Mouse (Mus musculus) intestine, embryonic 16.5 days (tissue): ENCODE data around the gene Pitpnm1. TPM values are rescaled to one million over a fixed set of nuclear protein-coding genes. Genes with fewer than 3 reads are reported as not detected.

Source experiments
- ATAC-seq: fragments of 200-750 bp; cut with Nextera tagmentation; 2 replicates; pipeline ENCODE4 v1.8.0; 2017; ENCODE audit warnings: moderate TSS enrichment, moderate library complexity
- H3K27ac ChIP-seq: fragments of 300-500 bp; sonication (generic); 2 replicates; pipeline ENCODE4 v1.5.1; 2014; ENCODE audit warnings: mild to moderate bottlenecking, low read length
- H3K27me3 ChIP-seq: fragments of 300-500 bp; sonication (generic); replicated peaks from 2 replicates; pipeline ENCODE4 v1.6.1; 2014; ENCODE audit warnings: low read length, control low read depth, mixed read lengths; ENCODE audit not compliant: control insufficient read depth, insufficient read depth
- H3K36me3 ChIP-seq: fragments of 300-500 bp; sonication (generic); 2 replicates; pipeline ENCODE4 v1.6.1; 2014; ENCODE audit warnings: low read length, control low read depth; ENCODE audit not compliant: control insufficient read depth, insufficient read depth
- H3K4me1 ChIP-seq: fragments of 300-500 bp; sonication (generic); 2 replicates; pipeline ENCODE4 v1.6.1; 2014; ENCODE audit warnings: low read length, control low read depth, mixed read lengths; ENCODE audit not compliant: control insufficient read depth, insufficient read depth
- H3K4me2 ChIP-seq: fragments of 300-500 bp; sonication (generic); 2 replicates; pipeline ENCODE4 v1.6.1; 2014; ENCODE audit warnings: low read depth, low read length, control low read depth
- H3K4me3 ChIP-seq: fragments of 300-500 bp; sonication (generic); 2 replicates; pipeline ENCODE4 v1.5.1; 2014; ENCODE audit warnings: mild to moderate bottlenecking, low read length
- H3K9ac ChIP-seq: fragments of 300-500 bp; sonication (generic); 2 replicates; pipeline ENCODE4 v1.6.1; 2014; ENCODE audit warnings: low read depth, low read length
- H3K9me3 ChIP-seq: fragments of 300-500 bp; sonication (generic); 2 replicates; pipeline ENCODE4 v1.6.1; 2016; ENCODE audit warnings: low read length, control low read depth; ENCODE audit not compliant: control insufficient read depth
- WGBS: fragments of 180-500 bp; shearing (Covaris S2); extraction: QIAGEN DNeasy Blood & Tissue Kit; methylation state at CpG from one replicate; pipeline ENCODE4 v1.1.7; 2014; 5-methylcytosine and 5-hydroxymethylcytosine counted together
- polyA plus RNA-seq: library from polyadenylated mRNA; unstranded; fragments of >200 nt; fragmentation: Nextera tagmentation; extraction: Ambion mirVana; gene quantifications from 2 replicates; pipeline ENCODE4 v1.2.1, GENCODE M21; 2015

The Pitpnm1 gene
- polyA plus RNA-seq, 1 experiment from 2014 or later: 19.7 TPM

GRCm38 (mm10) chr19:4151488-4151860, 51.7 kb downstream of the Pitpnm1 start:
- H3K9me3 ChIP-seq: no peaks in the 10 kb centered on the region
- ATAC-seq: no peak
- 75% methylated on average over 5 of the region's 5 CpGs for WGBS
- peaks cover 22% of the 10 kb centered on the region for H3K36me3 ChIP-seq
- H3K4me2 ChIP-seq: no peak overlapping the region
- H3K4me3 ChIP-seq: no peak overlapping the region
- no peaks in the 10 kb centered on the region for H3K27me3 ChIP-seq
- H3K4me1 ChIP-seq: peaks cover 22% of the 10 kb centered on the region
- H3K27ac ChIP-seq: no peak overlapping the region
- H3K9ac ChIP-seq: no peak overlapping the region

- no peaks in the 10 kb centered on the region for H3K9me3 ChIP-seq
- ATAC-seq: no peak
- 88% methylated on average over 5 of the region's 5 CpGs for WGBS
- H3K27me3 ChIP-seq: no peaks in the 10 kb centered on the region
- H3K27ac ChIP-seq: no peak overlapping the region
- no peak overlapping the region for H3K4me3 ChIP-seq
- no peak overlapping the region for H3K9ac ChIP-seq
- H3K4me2 ChIP-seq: no peak overlapping the region
- peaks cover 22% of the 10 kb centered on the region for H3K36me3 ChIP-seq
- peaks cover 22% of the 10 kb centered on the region for H3K4me1 ChIP-seq
Observed at GRCm38 (mm10) chr19:4151898-4152297, 52.1 kb downstream of the Pitpnm1 start.

- H3K36me3 ChIP-seq: peaks cover 29% of the 10 kb centered on the region
- H3K9ac ChIP-seq: no peak overlapping the region
- H3K9me3 ChIP-seq: no peaks in the 10 kb centered on the region
- H3K27me3 ChIP-seq: no peaks in the 10 kb centered on the region
- H3K4me2 ChIP-seq: no peak overlapping the region
- WGBS: 84% methylated on average over 8 of the region's 8 CpGs
- H3K27ac ChIP-seq: no peak overlapping the region
- ATAC-seq: no peak
- peaks cover 22% of the 10 kb centered on the region for H3K4me1 ChIP-seq
- H3K4me3 ChIP-seq: no peak overlapping the region
Observed at GRCm38 (mm10) chr19:4152445-4153231, 52.8 kb downstream of the Pitpnm1 start.

GRCm38 (mm10) chr19:4153232-4153654, 53.4 kb downstream of the Pitpnm1 start, which contains the start of gene Ptprcap:
Gene Ptprcap (plus strand): TSS chr19:4153604.
- Histone ChIP-seq H3K4me2 (no peak within 1 kb of the TSS), H3K36me3 (peaks cover 30% of the 10 kb centered on the region), H3K27me3 (no peaks in the 10 kb centered on the region), H3K4me3 (no peak within 1 kb of the TSS), H3K4me1 (peaks cover 22% of the 10 kb centered on the region), H3K9ac (no peak within 1 kb of the TSS), H3K27ac (no peak within 1 kb of the TSS), H3K9me3 (no peaks in the 10 kb centered on the region)
- ATAC-seq: no peak
- WGBS: 64% methylated on average over 11 of the region's 11 CpGs

- no peak for ATAC-seq
- 77% methylated on average over 13 of the region's 13 CpGs for WGBS
- peaks cover 15% of the 10 kb centered on the region for H3K4me1 ChIP-seq
- H3K4me2 ChIP-seq: no peak overlapping the region
- no peak overlapping the region for H3K4me3 ChIP-seq
- no peaks in the 10 kb centered on the region for H3K27me3 ChIP-seq
- H3K36me3 ChIP-seq: peaks cover 37% of the 10 kb centered on the region
- H3K27ac ChIP-seq: no peak overlapping the region
- H3K9ac ChIP-seq: no peak overlapping the region
- H3K9me3 ChIP-seq: no peaks in the 10 kb centered on the region
Observed at GRCm38 (mm10) chr19:4154437-4155222, 54.8 kb downstream of the Pitpnm1 start.

- no peak overlapping the region for H3K4me3 ChIP-seq
- H3K27ac ChIP-seq: no peak overlapping the region
- peaks cover 7% of the 10 kb centered on the region; the same call in 1 of the 2 replicates for H3K4me1 ChIP-seq
- no peak overlapping the region for H3K4me2 ChIP-seq
- no peaks in the 10 kb centered on the region for H3K27me3 ChIP-seq
- WGBS: 73% methylated on average over 6 of the region's 6 CpGs
- no peaks in the 10 kb centered on the region for H3K9me3 ChIP-seq
- no peak for ATAC-seq
- H3K9ac ChIP-seq: no peak overlapping the region
- peaks cover 36% of the 10 kb centered on the region for H3K36me3 ChIP-seq
Observed at GRCm38 (mm10) chr19:4155223-4156072, 55.6 kb downstream of the Pitpnm1 start.

GRCm38 (mm10) chr19:4156073-4156579, 56.3 kb downstream of the Pitpnm1 start:
- Histone ChIP-seq H3K4me1 (0 out of 2 replicates have a peak, but pooled peaks cover 1% of the 10 kb centered on the region), H3K4me2 (no peak overlapping the region), H3K4me3 (no peak overlapping the region), H3K9ac (no peak overlapping the region), H3K36me3 (peaks cover 29% of the 10 kb centered on the region), H3K27ac (no peak overlapping the region), H3K9me3 (no peaks in the 10 kb centered on the region), H3K27me3 (no peaks in the 10 kb centered on the region)
- ATAC-seq: no peak
- 78% methylated on average over 20 of the region's 20 CpGs for WGBS

GRCm38 (mm10) chr19:4156771-4157170, 57.0 kb downstream of the Pitpnm1 start:
- peaks cover 25% of the 10 kb centered on the region for H3K36me3 ChIP-seq
- ATAC-seq: no peak
- 86% methylated on average over 12 of the region's 12 CpGs for WGBS

GRCm38 (mm10) chr19:4159049-4159448, 59.3 kb downstream of the Pitpnm1 start:
- 97% methylated on average over 8 of the region's 8 CpGs for WGBS
- no peaks in the 10 kb centered on the region for H3K9me3 ChIP-seq
- peaks cover 9% of the 10 kb centered on the region for H3K4me1 ChIP-seq
- H3K4me3 ChIP-seq: no peak overlapping the region
- H3K27ac ChIP-seq: no peak overlapping the region
- ATAC-seq: no peak
- H3K9ac ChIP-seq: no peak overlapping the region
- H3K36me3 ChIP-seq: peaks cover 19% of the 10 kb centered on the region
- H3K27me3 ChIP-seq: no peaks in the 10 kb centered on the region
- H3K4me2 ChIP-seq: no peak overlapping the region

More at GRCm38 (mm10) chr19:4156771-4157170, 57.0 kb downstream of the Pitpnm1 start:
- no peak overlapping the region for H3K4me3 ChIP-seq
- no peak overlapping the region for H3K9ac ChIP-seq
- no peaks in the 10 kb centered on the region for H3K9me3 ChIP-seq
- no peak overlapping the region for H3K4me2 ChIP-seq
- no peaks in the 10 kb centered on the region for H3K27me3 ChIP-seq
- H3K4me1 ChIP-seq: no peaks in the 10 kb centered on the region
- no peak overlapping the region for H3K27ac ChIP-seq
